Mouse (Mus musculus) adrenal gland, postnatal 25 days (tissue): ENCODE data around the gene D16Ertd472e. TPM values are rescaled to one million over a fixed set of nuclear protein-coding genes. Genes with fewer than 3 reads are reported as not detected.
A peak's percentile ranks its signal among the peaks of the same experiment; 100 is the strongest.

ENCODE experiments used
- DNase-seq: peaks from one replicate; pipeline ENCODE4 v3.0.0; 2021; ENCODE audit warnings: mixed read lengths
- long read RNA-seq: library from polyadenylated mRNA; stranded (forward); transcript quantifications from one replicate; pipeline ENCODE4 v2.0.0, GENCODE M21; 2021
- total RNA-seq: library from RNA; stranded (reverse); gene quantifications from 2 replicates; pipeline ENCODE4 v1.2.3, GENCODE M21; 2021

D16Ertd472e gene
- 32.2 and 38.4 TPM in 2 replicates for total RNA-seq
- long read RNA-seq, full-length matches to known transcripts: 13 of 21 reads
- long read RNA-seq, partial matches to known transcripts: 1 of 21 reads
- long read RNA-seq, other reads (novel, unspliced or antisense): 7 of 21 reads

GRCm38 (mm10) chr16:78576478-78577084, at the start of gene D16Ertd472e:
D16Ertd472e (minus strand) TSS chr16:78576708.
- DNase-seq: peak; percentile 92

- no peak for DNase-seq
These were observed 46.2 kb upstream of the D16Ertd472e start for GRCm38 (mm10) chr16:78622755-78623154.

GRCm38 (mm10) chr16:78619386-78619785, 42.9 kb upstream of the D16Ertd472e start:
- DNase-seq: peak; percentile 73

- peak; percentile 11 for DNase-seq
These were observed 41.4 kb upstream of the D16Ertd472e start for GRCm38 (mm10) chr16:78617757-78618532.

- no peak for DNase-seq
These were observed 29.7 kb upstream of the D16Ertd472e start for GRCm38 (mm10) chr16:78606202-78606601.

GRCm38 (mm10) chr16:78598919-78599318, 22.4 kb upstream of the D16Ertd472e start:
- DNase-seq: no peak

GRCm38 (mm10) chr16:78596381-78596780, 19.9 kb upstream of the D16Ertd472e start:
- no peak for DNase-seq

GRCm38 (mm10) chr16:78595821-78596220, 19.3 kb upstream of the D16Ertd472e start:
- no peak for DNase-seq

- no peak for DNase-seq
These were observed 17.6 kb upstream of the D16Ertd472e start for GRCm38 (mm10) chr16:78594154-78594553.

GRCm38 (mm10) chr16:78591130-78591529, 14.6 kb upstream of the D16Ertd472e start:
- no peak for DNase-seq

GRCm38 (mm10) chr16:78588821-78589220, 12.3 kb upstream of the D16Ertd472e start:
- DNase-seq: no peak

GRCm38 (mm10) chr16:78586621-78587020, 10.1 kb upstream of the D16Ertd472e start:
- no peak for DNase-seq

GRCm38 (mm10) chr16:78585664-78586397, 9.3 kb upstream of the D16Ertd472e start:
- DNase-seq: no peak

- no peak for DNase-seq
These were observed 8.7 kb upstream of the D16Ertd472e start for GRCm38 (mm10) chr16:78585163-78585562.

GRCm38 (mm10) chr16:78583968-78584367, 7.5 kb upstream of the D16Ertd472e start:
- no peak for DNase-seq

GRCm38 (mm10) chr16:78580387-78580786, 3.9 kb upstream of the D16Ertd472e start:
- no peak for DNase-seq

- DNase-seq: no peak
These were observed 2.9 kb upstream of the D16Ertd472e start for GRCm38 (mm10) chr16:78579386-78579785.

- DNase-seq: no peak
These were observed 670 bp upstream of the D16Ertd472e start for GRCm38 (mm10) chr16:78577085-78577671.

GRCm38 (mm10) chr16:78575852-78576477, 543 bp downstream of the D16Ertd472e start:
- peak; percentile 71 for DNase-seq

GRCm38 (mm10) chr16:78575190-78575851, 1.2 kb downstream of the D16Ertd472e start:
- no peak for DNase-seq

GRCm38 (mm10) chr16:78574241-78574640, 2.3 kb downstream of the D16Ertd472e start:
- DNase-seq: no peak
